Mouse (Mus musculus): Measurements from ENCODE around the gene Bcl9l. TPM values are rescaled to one million over a fixed set of nuclear protein-coding genes. Genes with fewer than 3 reads are reported as not detected.

Gene Bcl9l
- total and polyA plus RNA-seq, 3 experiments = 0.58 to 5.1 TPM; not detected in 1

DNA sequence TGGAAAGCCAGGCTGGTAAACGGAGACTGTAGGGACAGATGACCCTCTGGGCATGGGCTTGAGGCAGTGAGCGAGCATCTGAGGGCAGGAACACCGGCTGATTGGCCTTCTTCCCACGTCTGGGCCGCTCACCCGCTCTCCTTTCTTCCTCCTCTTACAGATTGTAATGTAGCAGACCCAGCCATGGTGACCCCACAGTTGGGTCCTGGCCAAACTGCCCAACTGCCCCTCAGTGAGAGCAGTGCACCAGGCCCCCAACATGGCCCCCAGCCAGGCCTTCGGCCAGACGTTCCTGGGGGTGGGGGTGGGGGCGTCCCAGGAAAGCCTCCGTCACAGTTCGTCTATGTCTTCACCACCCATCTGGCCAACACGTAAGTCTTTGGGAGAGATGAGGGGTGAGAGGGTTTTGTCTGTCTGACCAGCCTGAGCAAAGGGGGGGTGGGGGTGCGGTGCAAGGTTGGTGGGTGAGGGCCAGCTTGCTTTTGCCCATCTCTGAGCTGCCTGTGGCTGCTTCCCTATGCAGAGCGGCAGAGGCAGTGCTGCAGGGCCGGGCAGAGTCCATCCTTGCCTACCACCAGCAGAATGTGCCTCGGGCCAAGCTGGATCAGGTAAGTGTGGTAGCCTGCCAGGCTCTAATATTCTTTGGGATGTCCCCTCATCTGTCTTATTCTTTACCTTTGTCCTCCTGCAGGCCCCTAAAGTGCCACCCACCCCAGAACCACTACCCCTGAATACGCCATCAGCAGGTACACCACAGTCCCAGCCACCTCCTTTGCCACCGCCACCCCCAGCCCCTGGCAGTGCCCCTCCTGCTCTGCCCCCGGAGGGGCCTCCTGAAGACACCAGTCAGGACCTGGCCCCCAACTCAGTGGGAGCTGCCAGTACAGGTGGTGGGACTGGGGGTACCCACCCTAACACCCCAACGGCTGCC is 22.5 kb downstream of the Bcl9l start:
- H3K79me2 ChIP-seq (ENCODE audit: control insufficient read depth, insufficient read depth, low read length, poor library complexity) = no peaks in the 10 kb centered on the region
- TF ChIP-seq RAD21 (IDR thresholded peaks at IDR 0.05; ENCODE audit: low read depth, low read length) (no peak), MAX (IDR thresholded peaks at IDR 0.05; ENCODE audit: low read length) (no peak), NELFE (IDR thresholded peaks at IDR 0.05; ENCODE audit: low read depth, low read length) (no peak), UBTF (IDR thresholded peaks at IDR 0.05; ENCODE audit: borderline replicate concordance, insufficient read depth, low read depth, low read length) (no peak), GABPA (IDR thresholded peaks at IDR 0.05; ENCODE audit: low read depth, low read length) (no peak), NRF1 (IDR thresholded peaks at IDR 0.05; ENCODE audit: insufficient read depth, low read depth, low read length, poor library complexity, severe bottlenecking) (no peak), MEF2A (IDR thresholded peaks at IDR 0.05; ENCODE audit: extremely low read depth, insufficient replicate concordance, low read depth, low read length, poor library complexity, severe bottlenecking) (no peak), HCFC1 (IDR thresholded peaks at IDR 0.05; ENCODE audit: low read depth, low read length) (no peak)
- DNase-seq (ENCODE audit: low read depth, low spot score) = no peak
- H3K27ac ChIP-seq (ENCODE audit: control insufficient read depth, low read depth, low read length) = no peak overlapping the region
- no peaks in the 10 kb centered on the region for H3K4me1 ChIP-seq (ENCODE audit: control insufficient read depth in 1 of 2, insufficient read depth in 2 of 2, low read length in 2 of 2)
- no peak overlapping the region for H3K4me3 ChIP-seq (ENCODE audit: control insufficient read depth in 1 of 2, insufficient read depth in 1 of 2, low read depth in 2 of 2, low read length in 2 of 2)
- H3K27me3 ChIP-seq (ENCODE audit: control insufficient read depth in 1 of 2, insufficient read depth in 2 of 2, low read length in 2 of 2) = no peaks in the 10 kb centered on the region
- no peaks in the 10 kb centered on the region for H3K36me3 ChIP-seq (ENCODE audit: control insufficient read depth in 1 of 2, insufficient read depth in 2 of 2, low read length in 2 of 2)
- H3K9ac ChIP-seq (ENCODE audit: control insufficient read depth, low read depth, low read length, poor library complexity, severe bottlenecking) = no peak overlapping the region
- no peaks in the 10 kb centered on the region for H3K9me3 ChIP-seq (replicated peaks; ENCODE audit: insufficient read depth, low read length)

GRCm38 (mm10) chr9:44505824-44506467 is 23.3 kb downstream of the Bcl9l start:
- DNase-seq (ENCODE audit: low read depth, low spot score) = no peak
- H3K9me3 ChIP-seq (replicated peaks; ENCODE audit: insufficient read depth, low read length) = no peaks in the 10 kb centered on the region
- H3K36me3 ChIP-seq (ENCODE audit: control insufficient read depth in 1 of 2, insufficient read depth in 2 of 2, low read length in 2 of 2) = no peaks in the 10 kb centered on the region
- TF ChIP-seq ELF1 (IDR thresholded peaks at IDR 0.05; ENCODE audit: low read depth, low read length) (no peak), MXI1 (IDR thresholded peaks at IDR 0.05; ENCODE audit: low read depth, low read length) (no peak), SMC3 (IDR thresholded peaks at IDR 0.05; ENCODE audit: low read depth, low read length) (no peak; the same call in none of the 2 replicates), CTCF (IDR thresholded peaks at IDR 0.05 in 2 of 3, conservative IDR thresholded peaks at IDR 0.05 in 1 of 3; ENCODE audit: control insufficient read depth in 1 of 3, insufficient read depth in 1 of 3, low read depth in 2 of 3, low read length in 3 of 3, poor library complexity in 1 of 3, severe bottlenecking in 1 of 3) (peak in 1 of 3 experiments; percentile 31; a peak in 3 of 6 replicates), CHD2 (IDR thresholded peaks at IDR 0.05; ENCODE audit: low read length) (no peak)
- H3K4me1 ChIP-seq (ENCODE audit: control insufficient read depth in 1 of 2, insufficient read depth in 2 of 2, low read length in 2 of 2) = no peaks in the 10 kb centered on the region
- no peak overlapping the region for H3K4me3 ChIP-seq (ENCODE audit: control insufficient read depth in 1 of 2, insufficient read depth in 1 of 2, low read depth in 2 of 2, low read length in 2 of 2)
- no peaks in the 10 kb centered on the region for H3K79me2 ChIP-seq (ENCODE audit: control insufficient read depth, insufficient read depth, low read length, poor library complexity)
- no peak overlapping the region for H3K9ac ChIP-seq (ENCODE audit: control insufficient read depth, low read depth, low read length, poor library complexity, severe bottlenecking)
- no peak overlapping the region for H3K27ac ChIP-seq (ENCODE audit: control insufficient read depth, low read depth, low read length)
- H3K27me3 ChIP-seq (ENCODE audit: control insufficient read depth in 1 of 2, insufficient read depth in 2 of 2, low read length in 2 of 2) = no peaks in the 10 kb centered on the region
